Mouse (Mus musculus): ENCODE measurements around the gene Arid1b.
A peak's percentile ranks its signal among the peaks of the same experiment; 100 is the strongest.

Arid1b gene

GRCm38 (mm10) chr17:5115952-5116351, 121.8 kb downstream of the Arid1b start:
- DNase-seq (ENCODE audit: low spot score) = no peak

GRCm38 (mm10) chr17:5116990-5117389, 122.9 kb downstream of the Arid1b start:
- no peak for DNase-seq (ENCODE audit: low spot score)

- no peak for DNase-seq (ENCODE audit: low spot score)
Measured at GRCm38 (mm10) chr17:5118171-5118570, 124.0 kb downstream of the Arid1b start.

GRCm38 (mm10) chr17:5124643-5125042, 130.5 kb downstream of the Arid1b start:
- DNase-seq (ENCODE audit: low spot score) = no peak

- DNase-seq (ENCODE audit: low spot score) = peak; percentile 48
Measured at GRCm38 (mm10) chr17:5125084-5125855, 131.1 kb downstream of the Arid1b start.

- DNase-seq (ENCODE audit: low spot score) = peak; percentile 75
Measured at GRCm38 (mm10) chr17:5125856-5126806, 132.0 kb downstream of the Arid1b start.

GRCm38 (mm10) chr17:5129606-5130005, 135.5 kb downstream of the Arid1b start:
- no peak for DNase-seq (ENCODE audit: low spot score)

GRCm38 (mm10) chr17:5130116-5130515, 136.0 kb downstream of the Arid1b start:
- DNase-seq (ENCODE audit: low spot score) = no peak

- no peak for DNase-seq (ENCODE audit: low spot score)
Measured at GRCm38 (mm10) chr17:5131706-5132105, 137.6 kb downstream of the Arid1b start.

- no peak for DNase-seq (ENCODE audit: low spot score)
Measured at GRCm38 (mm10) chr17:5132296-5132986, 138.3 kb downstream of the Arid1b start.

GRCm38 (mm10) chr17:5132987-5133355, 138.8 kb downstream of the Arid1b start:
- no peak for DNase-seq (ENCODE audit: low spot score)

- DNase-seq (ENCODE audit: low spot score) = no peak
Measured at GRCm38 (mm10) chr17:5133831-5134230, 139.7 kb downstream of the Arid1b start.

- no peak for DNase-seq (ENCODE audit: low spot score)
Measured at GRCm38 (mm10) chr17:5134271-5134670, 140.1 kb downstream of the Arid1b start.

- DNase-seq (ENCODE audit: low spot score) = peak; percentile 21
Measured at GRCm38 (mm10) chr17:5137936-5138335, 143.8 kb downstream of the Arid1b start.

- DNase-seq (ENCODE audit: low spot score) = peak; percentile 57
Measured at GRCm38 (mm10) chr17:5138641-5139205, 144.6 kb downstream of the Arid1b start.

GRCm38 (mm10) chr17:5139553-5139952, 145.4 kb downstream of the Arid1b start:
- no peak for DNase-seq (ENCODE audit: low spot score)

GRCm38 (mm10) chr17:5143735-5144439, 149.8 kb downstream of the Arid1b start:
- DNase-seq (ENCODE audit: low spot score) = peak; percentile 32

- DNase-seq (ENCODE audit: low spot score) = no peak
Measured at GRCm38 (mm10) chr17:5150660-5151063, 156.5 kb downstream of the Arid1b start.

- no peak for DNase-seq (ENCODE audit: low spot score)
Measured at GRCm38 (mm10) chr17:5151852-5152251, 157.7 kb downstream of the Arid1b start.

- no peak for DNase-seq (ENCODE audit: low spot score)
Measured at GRCm38 (mm10) chr17:5153461-5153860, 159.3 kb downstream of the Arid1b start.

GRCm38 (mm10) chr17:5154322-5154721, 160.2 kb downstream of the Arid1b start:
- no peak for DNase-seq (ENCODE audit: low spot score)
